ENCODE assay signal across 18 mouse cellular contexts in the genomic region with DNA sequence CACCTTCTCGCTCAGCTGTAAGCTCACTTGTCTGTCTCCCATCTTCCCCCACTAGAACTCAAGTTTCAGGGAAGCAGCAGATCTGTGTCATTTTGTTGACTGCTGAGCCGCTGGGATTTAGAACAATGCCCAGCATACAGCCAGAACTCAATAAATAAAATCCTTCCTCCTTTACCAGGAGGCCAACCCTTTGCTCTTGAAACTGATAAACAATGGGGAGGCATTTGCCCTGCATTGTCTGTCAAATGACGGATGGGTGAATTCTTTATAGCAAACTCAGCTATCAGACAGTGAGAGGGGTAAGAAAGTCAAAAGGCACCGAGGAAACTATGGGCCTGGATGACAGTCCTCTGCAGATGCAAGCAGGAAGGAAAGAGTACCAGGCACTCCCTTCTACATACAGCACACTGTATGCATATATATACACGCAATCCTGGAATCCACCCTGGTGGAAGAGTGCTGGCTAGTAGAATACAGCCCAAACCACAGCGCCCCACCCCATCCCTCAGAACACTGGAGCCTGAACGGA.
DNase-seq lines count a peak whose midpoint lies in the region; ATAC-seq and TF ChIP-seq lines count a peak whose summit lies in the region.
"Had no signal": no experiment of that assay in that cellular context is flagged by ENCODE, and none has a peak within 500 bp of the region (broad histone marks: within the 10 kb centered on the region; RNA-seq: fewer than 3 reads in every experiment).

No protein-coding gene starts in this region.

- TF ChIP-seq CTCF in liver, postnatal 0 days (IDR thresholded peaks at IDR 0.05; ENCODE audit: low read depth) = no peak
- TF ChIP-seq CTCF in lung, embryonic 14.5 days (IDR thresholded peaks at IDR 0.05; ENCODE audit: low read depth) = no peak
- no peak for TF ChIP-seq CTCF in lung, postnatal 0 days (IDR thresholded peaks at IDR 0.05)

- H3K9me3 ChIP-seq in liver, embryonic 12.5 days (replicated peaks) = no peaks in the 10 kb centered on the region
- no peaks in the 10 kb centered on the region for H3K9me3 ChIP-seq in liver, postnatal 0 days (ENCODE audit: low read length)
- H3K9me3 ChIP-seq in lung, embryonic 14.5 days (ENCODE audit: low read depth, low read length) = no peaks in the 10 kb centered on the region
- H3K9me3 ChIP-seq in lung, postnatal 0 days (ENCODE audit: low read length) = no peaks in the 10 kb centered on the region
- H3K9me3 ChIP-seq: forebrain, embryonic 10.5 days; forebrain, embryonic 13.5 days; hindbrain, embryonic 12.5 days; hindbrain, embryonic 15.5 days had no signal

- H3K36me3 ChIP-seq in liver, embryonic 12.5 days = 0 out of 2 replicates have a peak, but pooled peaks cover 8% of the 10 kb centered on the region
- H3K36me3 ChIP-seq in liver, postnatal 0 days (replicated peaks; ENCODE audit: insufficient read depth, low read length) = no peaks in the 10 kb centered on the region
- H3K36me3 ChIP-seq in lung, embryonic 14.5 days (ENCODE audit: insufficient read depth) = no peaks in the 10 kb centered on the region
- no peaks in the 10 kb centered on the region for H3K36me3 ChIP-seq in lung, postnatal 0 days (ENCODE audit: insufficient read depth, low read length)
- H3K36me3 ChIP-seq: forebrain, embryonic 10.5 days; hindbrain, embryonic 12.5 days; hindbrain, embryonic 15.5 days had no signal

- 72% methylated on average over 7 of the region's 7 CpGs for WGBS in liver, embryonic 12.5 days (ENCODE audit: insufficient replicate concordance)
- WGBS in liver, postnatal 0 days (ENCODE audit: insufficient replicate concordance) = 75% methylated on average over 7 of the region's 7 CpGs
- WGBS in lung, embryonic 14.5 days = 52% methylated on average over 7 of the region's 7 CpGs
- 53% methylated on average over 7 of the region's 7 CpGs for WGBS in lung, postnatal 0 days

- DNase-seq in liver, postnatal 0 days = no peak
- DNase-seq in lung, embryonic 14.5 days = peak; percentile 28
- DNase-seq in lung, postnatal 25 days (ENCODE audit: low spot score) = no peak
- peak; percentile 42 for DNase-seq in lung, postnatal 0 days (ENCODE audit: low spot score)
- DNase-seq in lung, postnatal 10 days = no peak
- peak; percentile 46 for DNase-seq in ZHBTc4 (ENCODE audit: low read depth, low spot score)
- no peak for DNase-seq in right cerebral cortex, adult 2 months (ENCODE audit: low spot score in 2 of 2)
- DNase-seq: adrenal gland, postnatal 10 days; adrenal gland, postnatal 36 days; gastrocnemius, postnatal 10 days; gastrocnemius, postnatal 36 days had no signal

- peak overlapping the region; percentile 20; the same call in 1 of the 2 replicates for H3K9ac ChIP-seq in liver, embryonic 12.5 days
- H3K9ac ChIP-seq in liver, postnatal 0 days (replicated peaks) = no peak overlapping the region
- H3K9ac ChIP-seq in lung, embryonic 14.5 days = no peak overlapping the region
- H3K9ac ChIP-seq in lung, postnatal 0 days (replicated peaks; ENCODE audit: low read depth) = no peak overlapping the region
- H3K9ac ChIP-seq: forebrain, embryonic 13.5 days; hindbrain, embryonic 12.5 days; hindbrain, embryonic 15.5 days had no signal

- peaks cover 52% of the 10 kb centered on the region for H3K4me1 ChIP-seq in liver, embryonic 12.5 days
- no peaks in the 10 kb centered on the region for H3K4me1 ChIP-seq in liver, postnatal 0 days (ENCODE audit: insufficient read depth)
- no peaks in the 10 kb centered on the region for H3K4me1 ChIP-seq in lung, embryonic 14.5 days (ENCODE audit: insufficient read depth)
- H3K4me1 ChIP-seq in lung, postnatal 0 days (ENCODE audit: insufficient read depth, low read depth, low read length) = no peaks in the 10 kb centered on the region; the same call in 1 of the 2 replicates
- H3K4me1 ChIP-seq: forebrain, embryonic 13.5 days had no signal

- no peak overlapping the region for H3K27ac ChIP-seq in liver, embryonic 12.5 days
- H3K27ac ChIP-seq in liver, postnatal 0 days (ENCODE audit: low read depth) = no peak overlapping the region
- no peak overlapping the region; the same call in 1 of the 2 replicates for H3K27ac ChIP-seq in lung, embryonic 14.5 days (ENCODE audit: low read depth)
- H3K27ac ChIP-seq in lung, postnatal 0 days (ENCODE audit: low read length) = peak overlapping the region; percentile 26; the same call in 1 of the 2 replicates
- H3K27ac ChIP-seq: forebrain, embryonic 10.5 days; forebrain, embryonic 13.5 days; hindbrain, embryonic 12.5 days; hindbrain, embryonic 15.5 days had no signal

- no peak for TF ChIP-seq EP300 in liver, postnatal 0 days (IDR thresholded peaks at IDR 0.05; ENCODE audit: low read depth)
- peak; percentile 64 for TF ChIP-seq EP300 in lung, postnatal 0 days (IDR thresholded peaks at IDR 0.05)

- no peak overlapping the region for H3K4me3 ChIP-seq in liver, embryonic 12.5 days
- H3K4me3 ChIP-seq in liver, postnatal 0 days (ENCODE audit: low read depth, low read length) = no peak overlapping the region
- no peak overlapping the region for H3K4me3 ChIP-seq in lung, embryonic 14.5 days (ENCODE audit: low read depth, low read length)
- H3K4me3 ChIP-seq in lung, postnatal 0 days (ENCODE audit: low read depth, low read length) = no peak overlapping the region
- H3K4me3 ChIP-seq: forebrain, embryonic 10.5 days; forebrain, embryonic 13.5 days; hindbrain, embryonic 12.5 days; hindbrain, embryonic 15.5 days had no signal

- ATAC-seq in liver, embryonic 12.5 days = no peak
- ATAC-seq in liver, postnatal 0 days = no peak
- peak; percentile 44; the same call in 1 of the 2 replicates for ATAC-seq in lung, embryonic 14.5 days (ENCODE audit: insufficient read depth)
- peak; percentile 62 for ATAC-seq in lung, postnatal 0 days
- ATAC-seq: CD4-positive, CD25-positive, alpha-beta regulatory T cell, adult 4 months; forebrain, embryonic 13.5 days; forebrain, embryonic 16.5 days had no signal

- H3K4me2 ChIP-seq in liver, embryonic 12.5 days = peak overlapping the region; percentile 73; the same call in 1 of the 2 replicates
- H3K4me2 ChIP-seq in liver, postnatal 0 days (ENCODE audit: low read depth, low read length) = no peak overlapping the region
- H3K4me2 ChIP-seq in lung, embryonic 14.5 days = no peak overlapping the region
- no peak overlapping the region for H3K4me2 ChIP-seq in lung, postnatal 0 days (replicated peaks; ENCODE audit: low read depth, low read length)
- H3K4me2 ChIP-seq: forebrain, embryonic 13.5 days; hindbrain, embryonic 12.5 days; hindbrain, embryonic 15.5 days had no signal

- no peaks in the 10 kb centered on the region for H3K27me3 ChIP-seq in liver, embryonic 12.5 days (replicated peaks)
- H3K27me3 ChIP-seq in liver, postnatal 0 days (ENCODE audit: insufficient read depth, low read length) = no peaks in the 10 kb centered on the region
- no peaks in the 10 kb centered on the region for H3K27me3 ChIP-seq in lung, embryonic 14.5 days (ENCODE audit: insufficient read depth, low read length)
- no peaks in the 10 kb centered on the region for H3K27me3 ChIP-seq in lung, postnatal 0 days (replicated peaks; ENCODE audit: insufficient read depth, low read length)
- H3K27me3 ChIP-seq: forebrain, embryonic 13.5 days; hindbrain, embryonic 12.5 days; hindbrain, embryonic 15.5 days had no signal

Comparison
In these comparisons a context has a peak if more than half of its experiments do, and no peak if none do; other contexts are left out.
1. DNase-seq: peak in lung, embryonic 14.5 days (single experiment), lung, postnatal 0 days (single experiment) and ZHBTc4 (single experiment); none in liver, postnatal 0 days (single experiment), lung, postnatal 25 days (single experiment), lung, postnatal 10 days (single experiment) and right cerebral cortex, adult 2 months (0 of 2).
2. ATAC-seq: peak in lung, embryonic 14.5 days (single experiment) and lung, postnatal 0 days (single experiment); none in liver, embryonic 12.5 days (single experiment) and liver, postnatal 0 days (single experiment).